Mouse (Mus musculus) cerebellum, adult 11 months (tissue): Measurements from ENCODE around the gene Acsl3.
A peak's percentile ranks its signal among the peaks of the same experiment; 100 is the strongest.

Experiments used
- DNase-seq: peaks from one replicate; pipeline ENCODE4 v3.0.0; 2022

The Acsl3 gene

DNA sequence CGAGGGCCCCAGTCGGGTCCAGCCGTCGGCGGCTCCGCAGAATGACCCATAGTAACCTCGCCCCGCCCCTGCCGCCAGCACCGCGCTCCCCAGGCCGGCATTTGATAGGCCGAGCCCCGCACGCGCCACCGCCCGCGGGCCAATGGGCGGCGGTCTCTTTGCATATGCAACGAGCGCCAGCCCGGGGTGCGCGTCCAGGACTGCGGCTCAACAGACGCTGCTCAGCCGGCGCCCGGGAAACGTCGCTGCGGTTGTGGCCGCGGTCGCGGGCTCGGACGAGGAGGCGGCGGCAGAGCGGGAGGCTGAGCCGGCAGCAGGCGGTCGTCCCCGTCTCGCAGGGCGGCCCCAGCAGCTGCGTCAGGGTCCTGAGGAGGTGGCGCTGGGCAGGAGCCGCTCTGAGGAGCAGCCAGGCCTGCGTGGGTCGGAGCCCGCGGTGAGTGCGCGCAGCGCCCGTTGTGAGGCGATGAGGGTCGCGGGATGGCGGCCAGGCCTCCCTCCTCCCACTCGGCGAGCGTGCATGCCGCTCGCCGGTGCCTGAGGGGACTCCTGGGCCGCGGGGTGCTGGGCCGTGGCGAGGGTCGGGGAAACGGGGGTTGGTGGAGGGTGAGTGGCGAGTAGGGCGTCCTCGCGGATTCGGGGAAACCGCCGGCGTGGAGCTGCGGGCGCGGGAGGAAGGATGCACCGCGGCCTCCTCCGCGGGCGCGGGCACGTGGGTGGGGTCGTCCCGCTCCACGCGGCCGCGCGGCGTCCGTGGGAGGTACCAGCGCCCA is at the start of gene Acsl3, which contains the start of gene Utp14b:
Gene Acsl3, plus strand, starts transcription at position 155 of the 770 bp plus-strand sequence.
Gene Utp14b, plus strand, starts transcription at position 368 of the 770 bp plus-strand sequence.
- peak; percentile 95 for DNase-seq

GRCm38 (mm10) chr1:78609134-78609907 is 48.3 kb upstream of the Acsl3 start:
- DNase-seq: no peak

DNA sequence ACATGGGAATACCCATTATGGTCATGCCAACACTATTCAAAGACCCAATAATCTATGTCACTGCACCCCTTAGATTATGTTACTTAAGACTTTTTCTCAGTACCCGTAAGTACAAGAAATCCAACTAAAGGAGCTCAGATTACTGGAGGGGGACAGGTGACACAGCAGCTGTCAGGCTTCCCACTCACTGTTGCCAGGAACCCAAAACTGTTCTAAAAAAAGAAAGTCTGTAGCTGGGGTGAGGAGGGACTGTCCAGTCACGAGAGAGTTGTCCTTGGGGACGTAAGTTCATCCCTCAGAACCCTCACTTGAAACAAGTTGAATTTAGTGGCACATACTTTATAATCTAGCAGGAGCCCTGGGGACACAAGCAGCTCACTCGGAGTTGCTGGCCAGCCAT is 46.6 kb upstream of the Acsl3 start:
- DNase-seq: no peak

DNA sequence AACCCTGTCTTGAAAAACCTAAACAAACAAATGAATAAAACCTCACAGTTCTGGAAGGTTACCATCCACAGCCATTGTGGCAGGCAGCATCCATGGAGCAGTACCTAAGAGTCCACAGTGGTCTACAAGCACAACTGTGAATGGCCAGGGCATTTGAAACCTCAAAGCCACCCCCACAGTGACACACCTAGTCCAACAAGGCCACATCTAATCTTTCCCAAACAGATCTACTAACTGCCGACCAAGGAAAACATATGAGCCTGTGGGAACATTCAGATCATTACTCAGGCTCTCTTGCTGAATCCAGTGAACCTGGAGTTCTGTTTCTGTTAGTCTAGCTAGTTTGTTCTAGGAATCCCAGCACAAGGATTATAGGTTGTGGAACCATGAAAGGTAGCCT is 44.7 kb upstream of the Acsl3 start:
- DNase-seq: no peak

GRCm38 (mm10) chr1:78624352-78624751 is 33.3 kb upstream of the Acsl3 start:
- DNase-seq: no peak

DNA sequence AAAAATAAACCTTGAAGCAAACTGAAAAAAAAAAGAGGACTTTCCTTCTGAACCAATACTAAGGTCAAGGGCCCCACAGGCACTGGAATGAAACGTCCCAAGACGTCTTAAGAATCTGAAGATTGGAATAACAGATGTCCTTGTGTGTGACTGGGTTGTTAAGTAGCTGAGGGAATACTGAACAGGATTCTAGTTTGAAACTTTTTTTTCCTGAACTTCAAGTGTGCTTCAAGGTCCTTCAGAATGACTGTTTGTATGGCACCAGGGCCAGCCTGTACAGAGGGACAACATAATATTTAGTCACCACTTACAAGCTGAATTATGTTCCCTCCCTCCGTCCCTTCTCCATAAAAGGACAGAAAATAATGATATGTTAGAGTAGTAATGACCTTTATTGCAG is 23.1 kb upstream of the Acsl3 start:
- DNase-seq: no peak

DNA sequence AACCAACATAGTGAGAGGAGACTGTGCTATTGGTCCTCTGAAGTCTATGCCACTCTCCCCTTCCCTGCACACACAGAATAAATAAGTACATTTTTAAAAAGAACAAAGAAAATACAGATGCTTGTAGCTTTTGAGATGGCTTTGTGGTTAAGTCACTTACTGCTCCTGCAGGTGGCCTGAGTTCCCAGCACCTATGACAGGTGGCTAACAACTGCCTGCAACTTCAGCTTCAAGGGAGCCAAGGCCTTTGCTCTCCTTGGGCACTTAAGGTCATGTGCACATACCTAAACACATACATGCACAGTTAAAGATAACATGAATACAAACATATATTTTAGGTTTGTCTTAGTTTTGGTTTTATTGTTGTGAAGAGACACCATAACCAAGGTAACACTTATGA is 16.8 kb upstream of the Acsl3 start:
- no peak for DNase-seq

- DNase-seq: no peak
Measured at GRCm38 (mm10) chr1:78641791-78642190, 15.8 kb upstream of the Acsl3 start.

DNA sequence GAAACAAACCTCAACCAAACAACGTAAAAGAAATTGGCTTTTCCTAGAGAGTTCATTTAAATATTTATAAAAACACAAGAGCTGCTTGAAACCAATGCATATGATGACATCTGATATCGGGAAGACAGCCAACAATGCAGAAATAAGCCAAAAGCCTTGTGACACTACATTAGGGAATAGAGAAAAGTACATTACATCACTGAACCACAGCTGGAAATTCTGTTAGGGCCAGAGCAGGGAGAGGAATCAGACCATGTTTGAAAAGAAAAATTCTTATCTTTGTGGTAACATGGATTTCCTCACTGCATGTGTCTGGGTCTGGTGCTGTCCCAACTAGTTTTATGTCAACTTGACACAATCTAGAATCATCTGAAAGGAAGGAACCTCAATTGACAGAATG is 15.4 kb upstream of the Acsl3 start:
- DNase-seq: no peak

DNA sequence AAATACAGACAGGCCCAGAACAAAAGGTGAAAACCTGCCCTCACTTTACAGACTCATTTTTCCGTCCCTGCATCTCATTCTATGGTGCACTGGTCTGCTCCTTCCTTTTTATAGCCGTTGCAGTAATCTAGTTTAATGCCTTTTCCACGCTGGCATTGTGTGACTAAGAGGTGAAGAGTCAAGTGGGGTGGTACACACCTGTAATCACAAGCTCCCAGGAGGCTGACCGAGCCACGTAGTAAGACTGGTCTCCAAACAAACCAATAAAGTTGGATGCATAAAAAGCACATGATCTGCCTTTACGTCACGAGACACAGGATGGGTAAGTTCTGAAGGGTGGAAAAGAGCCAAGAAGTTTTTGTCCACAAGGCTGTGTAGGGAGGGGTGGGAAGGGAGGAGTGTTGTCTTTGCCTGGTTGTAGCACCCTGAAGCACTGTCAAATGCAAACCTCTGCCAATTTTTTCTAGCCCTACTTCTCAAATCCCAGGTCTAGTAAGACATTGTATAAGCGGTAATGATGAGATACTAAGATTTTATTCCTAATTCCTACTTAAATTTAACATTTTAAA is 10.2 kb upstream of the Acsl3 start:
- no peak for DNase-seq

DNA sequence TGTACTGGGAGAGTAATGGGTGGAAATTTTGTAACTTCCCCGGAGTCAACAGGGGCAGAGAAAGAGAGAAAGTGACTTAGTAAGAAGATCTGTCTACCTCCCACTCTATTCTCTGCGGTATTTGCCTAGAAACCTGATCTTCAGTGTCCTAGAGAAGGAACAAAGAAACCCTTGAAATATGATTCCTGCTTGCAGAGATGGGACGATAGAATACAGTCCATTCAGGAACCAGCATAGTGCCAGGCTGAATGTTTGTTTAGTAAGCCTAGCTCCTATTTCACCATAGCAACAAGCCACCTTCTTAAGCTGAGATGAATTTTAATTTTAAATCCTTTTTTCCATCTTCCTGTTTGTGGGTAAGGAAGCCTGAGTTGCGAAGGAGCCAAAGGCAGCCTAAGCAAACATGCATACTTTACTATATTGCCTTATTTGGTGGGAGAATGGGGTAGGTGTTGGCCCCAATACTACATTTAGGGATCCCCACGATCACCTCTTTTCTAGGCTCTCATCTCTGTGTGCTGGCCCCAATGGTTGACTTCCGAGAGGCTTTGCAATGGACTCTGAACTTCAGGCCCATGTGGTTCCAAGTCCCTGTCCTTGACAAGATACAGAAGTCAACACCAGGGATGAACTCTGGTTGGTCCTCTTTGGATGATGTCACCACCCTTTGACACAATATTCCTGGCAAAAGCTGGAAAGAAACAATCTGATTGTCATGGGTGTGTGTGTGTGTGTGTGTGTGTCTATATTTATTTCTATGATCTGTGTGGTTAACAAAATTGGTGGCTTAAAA is 8.2 kb upstream of the Acsl3 start:
- DNase-seq: no peak

- DNase-seq: no peak
Measured at GRCm38 (mm10) chr1:78656472-78656871, 1.2 kb upstream of the Acsl3 start.

DNA sequence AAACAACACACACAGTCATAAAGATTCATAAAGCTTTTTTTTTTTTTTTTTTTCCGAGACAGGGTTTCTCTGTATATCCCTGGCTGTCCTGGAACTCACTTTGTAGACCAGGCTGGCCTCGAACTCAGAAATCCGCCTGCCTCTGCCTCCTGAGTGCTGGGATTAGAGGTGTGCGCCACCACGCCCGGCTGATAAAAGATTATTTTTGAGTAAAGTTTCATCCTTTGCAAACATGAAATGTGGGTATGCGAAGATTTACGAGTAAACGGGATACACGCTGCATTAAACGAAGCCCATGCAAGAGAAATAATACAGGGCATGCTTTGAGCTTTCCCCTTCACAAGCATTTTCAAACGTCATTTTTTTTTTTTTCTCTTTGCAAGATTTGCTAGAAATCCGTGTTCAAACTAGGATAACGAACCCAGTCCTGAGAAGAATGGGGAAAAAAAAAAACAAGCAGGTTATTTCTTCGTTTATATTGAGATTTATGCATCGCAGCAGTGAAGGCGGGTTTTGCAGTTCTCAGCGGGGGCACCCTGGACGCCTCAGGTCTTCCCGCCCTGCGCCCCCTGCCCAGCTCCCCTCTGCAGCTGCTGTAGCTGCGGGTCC is 500 bp upstream of the Acsl3 start:
- no peak for DNase-seq

- DNase-seq: no peak
Measured at GRCm38 (mm10) chr1:78658441-78659269, 1.0 kb downstream of the Acsl3 start.

GRCm38 (mm10) chr1:78659270-78659823 is 1.7 kb downstream of the Acsl3 start:
- no peak for DNase-seq

- no peak for DNase-seq
Measured at GRCm38 (mm10) chr1:78664326-78664725, 6.7 kb downstream of the Acsl3 start.

DNA sequence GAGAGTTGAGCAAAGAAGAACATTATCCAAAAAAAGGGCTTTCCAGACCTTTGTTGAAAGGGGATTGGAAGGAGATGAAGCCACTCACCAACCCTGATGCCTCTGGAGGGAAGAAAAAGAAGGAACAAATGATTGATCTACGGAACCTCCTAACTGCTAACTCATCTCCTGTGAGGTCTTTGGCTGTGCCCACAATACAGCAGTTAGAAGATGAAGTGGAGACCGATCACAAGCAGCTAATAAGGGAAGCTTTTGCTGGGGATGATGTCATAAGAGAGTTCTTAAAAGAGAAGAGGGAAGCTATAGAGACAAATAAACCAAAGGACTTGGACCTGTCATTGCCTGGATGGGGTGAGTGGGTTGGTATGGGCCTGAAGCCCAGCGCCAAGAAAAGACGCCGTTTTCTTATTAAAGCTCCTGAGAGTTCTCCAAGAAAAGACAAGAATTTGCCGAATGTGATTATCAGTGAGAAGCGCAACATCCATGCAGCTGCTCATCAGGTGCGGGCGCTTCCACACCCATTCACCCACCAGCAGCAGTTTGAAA is 8.4 kb downstream of the Acsl3 start:
- DNase-seq: no peak

DNA sequence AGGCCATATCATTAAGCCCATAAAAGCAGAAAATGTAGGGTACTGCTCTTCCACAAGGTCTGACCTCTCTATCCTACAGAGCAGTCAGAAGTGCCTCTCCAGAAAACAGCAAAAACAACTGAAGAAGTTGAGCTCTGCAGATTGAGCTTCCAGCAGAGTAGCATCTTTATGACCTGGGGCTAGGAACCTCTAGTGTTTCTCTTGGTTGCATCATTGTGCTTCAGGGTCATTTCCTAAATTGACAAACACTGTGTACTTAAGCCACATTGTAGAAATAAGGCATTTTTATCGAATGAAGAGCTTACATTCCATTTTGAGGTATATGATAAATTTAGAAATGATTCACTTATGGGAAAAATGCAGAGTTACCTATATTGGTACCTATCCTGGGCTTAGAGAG is 9.0 kb downstream of the Acsl3 start:
- DNase-seq: no peak

GRCm38 (mm10) chr1:78682291-78682690 is 24.7 kb downstream of the Acsl3 start:
- DNase-seq: no peak

DNA sequence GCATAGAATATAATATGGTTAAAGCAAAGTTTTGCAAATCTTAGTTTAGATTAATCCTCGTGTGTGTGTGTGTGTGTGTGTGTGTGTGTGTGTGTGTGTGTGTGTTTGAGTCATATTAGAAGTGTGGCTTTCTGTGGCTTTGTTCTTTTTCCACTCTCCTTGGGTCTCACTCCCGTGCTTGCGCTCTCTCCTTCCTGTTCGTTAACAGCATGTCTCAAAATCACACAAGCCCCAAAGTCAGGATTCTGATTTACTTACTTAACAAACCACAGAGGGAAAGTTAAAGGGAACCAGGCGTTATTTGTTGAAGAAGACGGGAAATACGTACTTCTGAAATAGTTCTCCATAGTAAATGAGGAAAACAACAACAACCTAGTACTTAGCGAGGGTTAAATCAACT is 26.5 kb downstream of the Acsl3 start:
- DNase-seq: no peak

DNA sequence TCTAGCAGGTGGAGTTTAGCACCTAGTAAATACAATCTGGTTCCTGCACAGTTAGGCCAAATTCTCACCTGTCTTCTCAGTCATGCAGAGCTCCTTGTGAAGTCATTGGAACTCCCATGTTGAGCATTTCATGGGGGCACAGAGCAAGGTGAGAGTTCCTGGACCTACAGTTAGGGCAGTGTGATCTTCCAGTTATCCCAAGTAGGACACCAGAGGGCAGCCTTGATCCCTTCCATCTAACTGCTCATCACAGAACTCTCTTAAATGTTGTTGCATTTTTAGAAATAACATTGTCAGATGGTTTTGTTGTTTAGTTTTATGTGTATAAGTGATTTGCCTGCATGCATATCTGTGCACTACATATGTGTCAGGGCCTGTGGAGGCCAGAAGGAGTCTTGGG is 29.2 kb downstream of the Acsl3 start:
- DNase-seq: no peak
